Mouse (Mus musculus): Measurements from ENCODE around the gene Pde4c. TPM values are rescaled to one million over a fixed set of nuclear protein-coding genes. Genes with fewer than 3 reads are reported as not detected.

Gene Pde4c
- 0.55 and 1.3 TPM in 2 replicates for total RNA-seq (2021)
- long read RNA-seq, partial matches to known transcripts: 4 of 10 reads
- long read RNA-seq, other reads (novel, unspliced or antisense): 4 of 10 reads

GRCm38 (mm10) chr8:70723486-70724210, at the start of gene Pde4c:
Gene Pde4c (plus strand): TSS chr8:70723720.
- DNase-seq: no peak

DNA sequence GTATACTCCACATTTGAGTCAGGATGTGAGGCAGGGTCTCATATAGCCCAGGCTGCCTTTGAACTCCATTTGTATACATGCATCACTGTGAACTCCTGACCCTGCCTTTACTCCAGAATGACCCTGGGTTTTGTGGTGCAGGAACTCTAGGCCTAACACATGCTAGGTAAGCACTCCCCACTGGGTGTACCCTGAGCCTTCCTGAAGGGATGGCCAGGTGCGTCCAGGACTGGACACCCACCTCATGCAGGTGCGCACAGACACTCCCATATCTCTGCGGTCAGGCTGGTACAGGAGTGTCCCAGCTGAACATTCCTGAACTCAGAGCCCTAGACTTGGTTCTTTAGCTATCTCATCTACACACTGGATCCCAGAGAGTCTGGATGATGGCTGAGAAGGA, 49.4 kb upstream of the Pde4c start:
- no peak for DNase-seq

- DNase-seq: no peak
Observed at GRCm38 (mm10) chr8:70674716-70675115, 48.8 kb upstream of the Pde4c start.

- DNase-seq: no peak
Observed at GRCm38 (mm10) chr8:70675336-70675735, 48.2 kb upstream of the Pde4c start.

DNA sequence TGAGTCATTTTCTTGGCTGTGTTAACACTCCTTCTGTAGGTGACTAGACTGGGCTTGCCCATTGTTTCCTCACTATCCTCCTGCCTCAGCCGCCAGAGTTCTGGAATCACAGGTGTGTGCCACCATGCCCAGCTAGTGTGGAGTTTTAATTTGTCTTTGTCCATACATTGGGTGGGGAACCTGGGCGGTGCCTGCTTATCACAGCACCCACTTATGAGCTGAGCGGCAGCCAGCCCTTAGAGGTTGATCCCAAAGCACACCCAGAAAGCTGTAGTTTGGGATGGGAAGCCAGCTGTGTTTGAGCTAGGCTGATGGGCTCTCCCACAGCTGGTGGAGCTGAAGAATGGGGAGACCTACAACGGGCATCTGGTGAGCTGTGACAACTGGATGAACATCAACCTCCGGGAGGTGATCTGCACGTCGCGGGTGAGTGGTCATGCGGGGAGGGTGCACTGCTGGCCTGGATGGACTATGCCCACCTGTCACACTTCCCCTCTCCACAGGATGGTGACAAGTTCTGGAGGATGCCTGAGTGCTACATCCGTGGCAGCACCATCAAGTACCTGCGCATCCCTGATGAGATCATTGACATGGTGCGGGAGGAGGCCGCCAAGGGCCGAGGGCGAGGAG, 46.0 kb upstream of the Pde4c start:
- DNase-seq: no peak

- DNase-seq: no peak
Observed at GRCm38 (mm10) chr8:70678679-70679078, 44.8 kb upstream of the Pde4c start.

DNA sequence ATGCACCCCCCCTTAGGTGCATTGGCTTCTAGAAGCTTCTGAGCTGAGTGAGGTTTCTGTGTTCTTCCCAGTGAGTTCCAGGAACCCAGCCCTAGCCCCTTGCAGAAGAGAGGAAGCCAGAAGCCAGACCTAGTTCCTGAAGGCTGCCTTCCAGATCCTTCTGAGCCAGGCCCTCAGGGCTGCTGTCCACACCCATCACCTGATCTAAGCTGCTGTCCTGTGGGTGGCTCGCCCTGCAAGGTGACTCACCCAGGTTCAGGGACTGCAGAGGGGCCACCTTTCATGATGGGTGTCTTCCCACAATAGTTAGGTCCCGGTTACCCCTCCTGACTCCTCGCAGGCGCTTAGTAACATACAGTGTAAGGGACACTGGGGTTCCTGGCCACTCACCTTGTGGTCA, 44.1 kb upstream of the Pde4c start:
- no peak for DNase-seq

GRCm38 (mm10) chr8:70680039-70680438, 43.5 kb upstream of the Pde4c start:
- no peak for DNase-seq

GRCm38 (mm10) chr8:70681410-70681809, 42.1 kb upstream of the Pde4c start:
- no peak for DNase-seq

- peak; percentile 88 for DNase-seq
Observed at GRCm38 (mm10) chr8:70682193-70682592, 41.3 kb upstream of the Pde4c start.

DNA sequence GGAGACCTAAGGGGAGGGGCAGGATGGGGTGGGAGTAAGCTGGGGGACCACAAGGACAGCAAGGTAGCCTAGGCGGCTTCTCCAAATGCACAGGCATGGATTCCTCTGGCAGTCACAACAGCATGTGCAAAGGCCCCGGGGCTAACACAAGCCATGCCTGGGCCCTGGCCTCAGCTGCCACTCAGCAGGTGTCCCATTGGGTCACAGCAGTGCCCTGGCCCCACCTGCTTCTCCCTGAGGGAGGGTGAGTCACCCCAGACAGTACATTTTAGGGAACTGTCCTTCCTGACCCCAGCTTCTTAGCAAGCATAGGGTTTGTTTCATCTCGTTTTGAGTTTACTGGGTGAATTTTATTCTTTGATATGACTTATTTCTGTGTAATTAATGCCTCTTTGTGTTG, 40.8 kb upstream of the Pde4c start:
- DNase-seq: no peak

DNA sequence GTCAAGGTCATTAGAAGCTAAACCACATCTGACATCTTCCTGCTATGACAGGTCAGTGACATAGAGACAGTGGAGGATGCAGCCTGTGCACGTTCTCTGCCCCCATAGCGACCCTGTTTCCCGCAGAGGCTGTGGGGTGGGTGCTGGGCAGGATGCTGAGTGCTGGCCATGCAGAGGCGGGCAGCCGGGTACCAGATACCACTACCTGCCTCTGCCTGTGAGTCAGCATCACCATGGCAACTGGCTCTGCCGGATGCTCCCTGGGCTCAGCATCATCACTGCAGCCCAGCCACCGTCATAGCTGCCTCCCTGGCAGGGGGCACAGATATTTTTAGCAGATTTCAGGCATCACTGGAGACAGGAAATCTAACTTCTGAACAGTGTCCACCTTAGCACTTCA, 39.2 kb upstream of the Pde4c start:
- no peak for DNase-seq

DNA sequence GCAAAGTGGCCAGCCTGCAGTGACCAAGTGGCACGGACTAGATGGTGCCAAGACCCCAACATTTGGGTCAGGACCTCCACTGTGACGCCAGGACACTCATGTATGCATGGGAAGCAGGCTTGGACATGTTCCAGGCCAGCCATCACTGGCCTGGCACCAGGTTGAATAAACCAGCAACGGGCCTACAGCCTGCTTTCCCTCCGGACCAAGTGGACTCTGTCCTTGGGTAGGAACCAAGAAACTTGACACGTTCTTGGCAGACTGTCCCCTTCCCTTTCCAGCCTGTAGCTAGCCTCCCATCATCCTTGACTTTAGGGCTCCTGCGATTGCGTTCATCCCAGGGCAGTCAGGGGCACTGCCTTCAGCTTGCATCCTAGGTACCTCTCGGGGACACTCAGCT, 35.9 kb upstream of the Pde4c start:
- peak; percentile 67 for DNase-seq

DNA sequence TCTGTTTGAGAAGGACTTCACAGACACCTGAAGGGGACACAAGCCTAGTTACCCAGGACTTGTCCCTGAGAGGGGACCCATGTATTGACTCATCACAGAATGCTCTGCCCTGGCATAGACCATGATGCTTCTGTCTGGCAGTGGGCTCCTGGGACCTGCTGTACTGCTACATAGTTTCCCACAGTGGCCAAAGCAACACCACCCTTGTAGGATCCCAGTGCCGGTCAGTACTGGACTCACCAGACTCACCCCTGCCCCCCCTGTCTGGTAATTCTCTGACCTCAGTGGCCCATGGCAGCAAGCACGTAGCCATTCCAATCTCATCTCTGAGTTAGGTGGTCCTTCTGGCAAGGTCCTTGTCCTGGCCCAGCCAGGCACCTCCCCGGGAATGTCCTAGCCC, 35.4 kb upstream of the Pde4c start:
- DNase-seq: no peak

DNA sequence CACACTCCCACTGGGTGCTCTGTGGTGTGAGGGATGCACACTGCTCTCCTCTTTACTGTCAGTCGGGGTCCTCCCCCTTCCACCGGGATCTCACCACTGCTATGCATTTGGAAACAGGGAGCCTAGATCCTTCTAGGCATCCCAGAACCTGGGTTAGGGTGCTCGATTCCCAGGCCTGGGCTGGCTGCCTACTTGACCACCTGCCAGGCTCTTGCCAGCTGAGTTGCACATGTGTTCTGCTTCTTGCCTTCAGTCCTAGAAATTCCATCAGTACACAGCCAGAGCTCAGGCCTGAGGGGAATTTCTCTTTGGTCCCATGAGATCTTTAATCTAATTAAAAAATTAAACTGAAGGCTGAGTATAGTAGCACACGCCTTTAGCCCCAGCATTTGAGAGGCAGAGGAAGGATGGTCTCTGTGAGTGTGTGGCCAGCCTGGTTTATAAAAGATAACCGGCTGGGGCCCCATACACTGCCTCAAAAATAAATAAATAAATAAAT, 33.6 kb upstream of the Pde4c start:
- DNase-seq: no peak

- DNase-seq: no peak
Observed at GRCm38 (mm10) chr8:70691230-70691629, 32.3 kb upstream of the Pde4c start.

DNA sequence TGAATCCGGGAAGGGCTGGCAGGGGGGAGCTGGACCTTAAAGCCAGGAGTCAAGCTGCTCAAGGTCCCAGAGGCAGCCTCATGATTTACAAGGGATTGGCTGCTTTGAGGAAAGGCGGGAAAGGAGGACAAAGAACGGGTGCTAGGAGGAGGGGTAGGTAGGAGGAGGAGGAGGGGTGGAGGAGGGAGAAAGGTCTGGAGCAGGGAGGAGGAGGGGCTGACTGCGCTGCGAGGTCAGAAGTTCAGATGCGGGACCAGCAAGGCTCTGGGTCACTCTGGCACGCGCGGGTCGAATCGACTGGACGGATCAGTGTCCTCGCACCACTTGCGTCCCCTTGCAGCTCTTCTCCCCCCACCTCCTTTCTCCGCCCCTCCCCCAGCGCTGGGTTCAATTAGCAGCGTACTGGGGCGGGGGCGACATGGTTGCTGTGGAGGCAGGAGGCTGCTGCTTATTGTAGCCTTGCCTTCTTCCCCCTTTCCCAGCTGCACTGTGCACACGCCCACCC, 31.7 kb upstream of the Pde4c start:
- DNase-seq: no peak

DNA sequence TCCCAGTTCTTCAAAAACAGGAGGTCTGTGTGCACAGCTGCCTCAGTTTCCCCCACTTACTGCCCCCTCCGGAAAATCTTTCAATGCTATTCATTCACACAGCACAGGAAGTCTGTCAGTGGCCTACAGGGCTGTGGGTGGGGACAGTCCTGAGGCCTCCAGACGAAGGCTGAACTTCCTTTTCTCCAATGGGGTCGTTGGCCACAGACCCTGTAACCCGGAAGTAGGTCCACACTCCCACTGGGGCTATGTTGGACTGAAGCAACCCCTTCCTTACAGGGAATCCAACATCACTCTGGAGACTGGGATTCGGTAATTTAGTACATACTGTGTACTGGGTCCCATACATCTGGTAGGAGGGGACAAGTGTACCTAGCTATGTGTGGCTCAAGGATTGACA, 29.9 kb upstream of the Pde4c start:
- no peak for DNase-seq

DNA sequence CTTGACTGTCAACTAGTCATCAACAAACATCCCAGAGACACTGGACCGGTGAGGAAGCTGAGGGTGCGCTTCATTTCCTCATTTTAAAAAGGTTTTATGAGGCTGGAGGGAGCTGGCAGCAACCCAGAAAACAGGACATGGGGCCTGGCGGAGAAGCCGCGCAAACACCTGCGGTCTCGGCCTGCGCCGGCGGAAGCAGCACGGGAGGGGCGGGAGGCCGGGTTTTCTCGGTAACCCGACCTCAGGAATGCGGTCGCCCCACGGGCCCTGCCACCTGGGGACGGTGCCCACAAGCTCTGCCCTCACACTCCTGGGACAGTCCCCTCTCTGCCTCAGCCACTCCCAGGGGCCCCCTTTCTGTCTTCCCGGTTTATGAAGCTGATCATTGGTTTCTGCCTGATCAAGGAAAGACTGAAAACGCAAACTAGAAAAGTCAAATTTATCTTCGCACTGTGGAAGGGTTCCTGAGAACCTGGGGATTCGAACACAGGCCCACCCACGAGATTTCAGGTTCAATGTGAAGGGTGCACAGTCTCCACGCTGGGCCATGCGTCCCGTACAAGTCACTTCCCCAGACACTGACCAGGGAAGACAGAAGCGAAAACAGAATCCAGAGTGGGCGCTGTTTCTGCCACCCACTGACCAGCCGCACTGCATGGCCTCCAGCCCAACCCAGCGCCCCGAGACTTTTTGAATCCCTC, 28.1 kb upstream of the Pde4c start:
- no peak for DNase-seq

- peak; percentile 88 for DNase-seq
Observed at GRCm38 (mm10) chr8:70696019-70696885, 27.3 kb upstream of the Pde4c start.

DNA sequence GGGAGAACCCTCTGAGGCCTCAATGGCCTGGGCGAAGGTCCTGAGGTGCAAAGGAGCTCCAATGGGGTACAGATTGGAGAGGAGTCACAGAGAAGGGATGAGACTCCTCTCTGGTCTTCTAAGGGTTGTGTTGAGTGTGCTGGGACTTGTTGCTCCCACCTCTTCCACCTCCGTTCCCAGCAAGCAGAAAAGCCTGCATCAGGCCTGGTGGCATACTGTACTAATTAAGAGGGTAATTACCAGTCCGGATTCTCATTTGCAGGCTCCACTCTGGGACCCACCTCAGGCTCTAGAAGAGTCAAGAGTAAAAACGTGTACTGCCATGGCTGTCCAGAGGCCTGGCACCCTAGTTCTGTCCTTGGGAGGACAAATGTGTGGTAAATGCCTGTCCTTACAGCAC, 26.6 kb upstream of the Pde4c start:
- no peak for DNase-seq

Measured in adrenal gland, postnatal 25 days (tissue).